ENCODE assay signal across 30 mouse cellular contexts in the genomic region with DNA sequence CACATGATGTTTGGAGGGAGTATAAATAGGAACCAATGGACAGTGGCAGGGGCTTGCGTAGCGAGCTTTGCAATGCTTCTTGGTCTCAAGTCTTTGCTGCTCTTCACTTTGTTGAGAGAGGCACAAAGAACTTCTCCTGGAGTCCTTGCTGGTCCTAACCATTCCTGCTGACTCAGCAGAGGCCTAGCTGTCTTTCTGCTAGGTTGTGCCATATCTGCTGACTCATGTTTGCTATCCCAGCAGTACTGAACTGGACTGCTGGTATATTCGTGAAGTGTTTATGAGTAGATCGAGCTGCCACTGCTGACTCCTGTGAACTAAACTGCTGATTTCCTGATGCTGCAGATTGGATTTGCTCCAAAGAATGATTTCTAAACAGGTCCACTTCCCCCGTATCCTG. TPM values are rescaled to one million over a fixed set of nuclear protein-coding genes. Genes with fewer than 3 reads are reported as not detected.
DNase-seq lines count a peak whose midpoint lies in the region; ATAC-seq and TF ChIP-seq lines count a peak whose summit lies in the region.
"Had no signal": no experiment of that assay in that cellular context is flagged by ENCODE, and none has a peak within 500 bp of the region (broad histone marks: within the 10 kb centered on the region; RNA-seq: fewer than 3 reads in every experiment).

No protein-coding gene starts in this region.

- H3K4me1 ChIP-seq in lung, embryonic 14.5 days (ENCODE audit: insufficient read depth) = no peaks in the 10 kb centered on the region
- H3K4me1 ChIP-seq in G1E (ENCODE audit: insufficient read depth, low read depth, low read length) = peaks cover 56% of the 10 kb centered on the region
- H3K4me1 ChIP-seq in midbrain, postnatal 0 days (ENCODE audit: insufficient read depth, low read length) = no peaks in the 10 kb centered on the region
- H3K4me1 ChIP-seq: embryonic facial prominence, embryonic 12.5 days; heart, embryonic 10.5 days; limb, embryonic 13.5 days; lung, embryonic 15.5 days; neural tube, embryonic 13.5 days had no signal

- no peak overlapping the region for H3K9ac ChIP-seq in lung, embryonic 14.5 days
- no peak overlapping the region for H3K9ac ChIP-seq in midbrain, postnatal 0 days (replicated peaks; ENCODE audit: low read length, poor library complexity, severe bottlenecking)
- H3K9ac ChIP-seq: embryonic facial prominence, embryonic 12.5 days; hindbrain, embryonic 13.5 days; limb, embryonic 13.5 days; liver, embryonic 14.5 days; lung, embryonic 15.5 days; neural tube, embryonic 13.5 days had no signal

- 58% methylated on average over 5 of the region's 5 CpGs for WGBS in lung, embryonic 14.5 days
- WGBS in midbrain, postnatal 0 days = 72% methylated on average over 5 of the region's 5 CpGs

- H3K4me2 ChIP-seq in lung, embryonic 14.5 days = no peak overlapping the region
- H3K4me2 ChIP-seq in midbrain, postnatal 0 days (ENCODE audit: low read depth, low read length, poor library complexity, severe bottlenecking) = no peak overlapping the region
- H3K4me2 ChIP-seq: embryonic facial prominence, embryonic 12.5 days; hindbrain, embryonic 13.5 days; limb, embryonic 13.5 days; lung, embryonic 15.5 days; neural tube, embryonic 13.5 days had no signal

- DNase-seq in adrenal gland, adult 2 months = peak; percentile 2
- no peak for DNase-seq in adrenal gland, adult 18-20 months (ENCODE audit: low spot score in 2 of 2)
- DNase-seq in lung, embryonic 14.5 days = peak; percentile 37
- DNase-seq in lung, postnatal 10 days = no peak
- DNase-seq in G1E (ENCODE audit: low spot score) = no peak
- DNase-seq in midbrain, postnatal 0 days (ENCODE audit: low spot score) = peak; percentile 17
- DNase-seq in frontal cortex, postnatal 25 days (ENCODE audit: low spot score in 2 of 2) = no peak
- DNase-seq: adrenal gland, postnatal 25 days; cerebellum, adult 11 months; cerebellum, postnatal 10 days; gastrocnemius, postnatal 10 days; kidney, adult 18-20 months; layer of hippocampus, adult 9-11 months; retina, postnatal 1 day; right cerebral cortex, postnatal 25 days; spleen, adult 18-20 months; thymus, postnatal 14 days had no signal

- no peak for TF ChIP-seq CTCF in lung, embryonic 14.5 days (IDR thresholded peaks at IDR 0.05; ENCODE audit: low read depth)
- no peak for TF ChIP-seq CTCF in G1E (IDR thresholded peaks at IDR 0.05; ENCODE audit: low read depth, low read length)
- TF ChIP-seq CTCF in midbrain, postnatal 0 days (IDR thresholded peaks at IDR 0.05) = no peak

- no peaks in the 10 kb centered on the region for H3K9me3 ChIP-seq in lung, embryonic 14.5 days (ENCODE audit: low read depth, low read length)
- no peaks in the 10 kb centered on the region for H3K9me3 ChIP-seq in G1E (replicated peaks)
- no peaks in the 10 kb centered on the region for H3K9me3 ChIP-seq in midbrain, postnatal 0 days (ENCODE audit: low read length)
- H3K9me3 ChIP-seq: embryonic facial prominence, embryonic 12.5 days; heart, embryonic 10.5 days; hindbrain, embryonic 13.5 days; limb, embryonic 13.5 days; lung, embryonic 15.5 days; neural tube, embryonic 13.5 days had no signal

- no peaks in the 10 kb centered on the region for H3K27me3 ChIP-seq in lung, embryonic 14.5 days (ENCODE audit: insufficient read depth, low read length)
- H3K27me3 ChIP-seq in G1E (ENCODE audit: insufficient read depth, low read length) = no peaks in the 10 kb centered on the region
- no peaks in the 10 kb centered on the region for H3K27me3 ChIP-seq in midbrain, postnatal 0 days (ENCODE audit: insufficient read depth, low read length)
- H3K27me3 ChIP-seq: embryonic facial prominence, embryonic 12.5 days; limb, embryonic 13.5 days; lung, embryonic 15.5 days had no signal

- no peaks in the 10 kb centered on the region for H3K36me3 ChIP-seq in lung, embryonic 14.5 days (ENCODE audit: insufficient read depth)
- peaks cover 21% of the 10 kb centered on the region for H3K36me3 ChIP-seq in G1E (replicated peaks)
- peaks cover 19% of the 10 kb centered on the region; the same call in 1 of the 2 replicates for H3K36me3 ChIP-seq in midbrain, postnatal 0 days (ENCODE audit: insufficient read depth, low read length)
- H3K36me3 ChIP-seq: heart, embryonic 10.5 days; lung, embryonic 15.5 days had no signal

- no peak for ATAC-seq in lung, embryonic 14.5 days (ENCODE audit: insufficient read depth)
- 0 out of 2 replicates have a peak, but pooled peaks have one; percentile 47 for ATAC-seq in G1E (ENCODE audit: extremely low read depth, insufficient number of reproducible peaks, low FRiP score, poor library complexity, severe bottlenecking)
- no peak for ATAC-seq in midbrain, postnatal 0 days (ENCODE audit: low FRiP score)
- ATAC-seq: CD4-positive, CD25-positive, alpha-beta regulatory T cell, adult 4 months; inflammation-experienced regulatory T-cells, adult 6 months had no signal

- no peak overlapping the region for H3K4me3 ChIP-seq in lung, embryonic 14.5 days (ENCODE audit: low read depth, low read length)
- no peak overlapping the region for H3K4me3 ChIP-seq in G1E (ENCODE audit: low read depth, low read length)
- H3K4me3 ChIP-seq in midbrain, postnatal 0 days (ENCODE audit: low read depth, low read length) = no peak overlapping the region
- H3K4me3 ChIP-seq: embryonic facial prominence, embryonic 12.5 days; erythroblast, embryonic 14.5 days; heart, embryonic 10.5 days; hindbrain, embryonic 13.5 days; limb, embryonic 13.5 days; lung, embryonic 15.5 days; myocyte; neural tube, embryonic 13.5 days had no signal

- H3K27ac ChIP-seq in lung, embryonic 14.5 days (ENCODE audit: low read depth) = no peak overlapping the region
- 0 out of 2 replicates have a peak overlapping the region, but pooled peaks have one; percentile 47 for H3K27ac ChIP-seq in midbrain, postnatal 0 days (ENCODE audit: low read depth, low read length)
- H3K27ac ChIP-seq: embryonic facial prominence, embryonic 12.5 days; heart, embryonic 10.5 days; hindbrain, embryonic 13.5 days; kidney, postnatal 0 days; limb, embryonic 13.5 days; liver, embryonic 14.5 days; lung, embryonic 15.5 days; macrophage; neural tube, embryonic 13.5 days had no signal

RNA-seq across cellular contexts. Expression of a gene that starts 23.7 kb away (rescaled TPM):
- total RNA-seq in adrenal gland, adult 2 months (2021) = 1 to 10 TPM; 4.6 to 7.1 TPM
- polyA plus RNA-seq in adrenal gland, adult 2 months (2012; rRNA removed) = 2.9 TPM in 2 replicates
- 1 to 10 TPM; 6.0 to 6.8 TPM for total RNA-seq in adrenal gland, adult 18-20 months (2021)
- 0.99 and 1.0 TPM in 2 replicates for polyA plus RNA-seq in lung, embryonic 14.5 days (2014; fragmentation: Nextera tagmentation; extraction: Ambion mirVana)
- total RNA-seq in G1E (2014; fragmentation: Nextera tagmentation) (41.8 and 42.0 TPM in 2 replicates), G1E (2017) (43.1 and 48.5 TPM in 2 replicates)
- 2.8 and 2.9 TPM in 2 replicates for polyA plus RNA-seq in G1E (2012)
- total RNA-seq in midbrain, postnatal 0 days (2014; rRNA removed) = 155 and 183 TPM in 2 replicates
- polyA plus RNA-seq in midbrain, postnatal 0 days (2015; fragmentation: Nextera tagmentation; extraction: Ambion mirVana) = 24.2 and 28.8 TPM in 2 replicates
- polyA plus RNA-seq: CD4-positive, CD25-positive, alpha-beta regulatory T cell, adult 4 months; erythroblast, embryonic 14.5 days; inflammation-experienced regulatory T-cells, adult 6 months; macrophage; myocyte had no signal

RNA-seq across cellular contexts. Expression of a gene that starts 37.8 kb away (rescaled TPM):
- 1 to 10 TPM in 1 of 2 experiments, under 1 TPM in 1; 0.75 to 3.1 TPM for total RNA-seq in adrenal gland, adult 2 months (2021)
- 0.94 and 2.3 TPM in 2 replicates for polyA plus RNA-seq in adrenal gland, adult 2 months (2012; rRNA removed)
- total RNA-seq in adrenal gland, adult 18-20 months (2021) = 1 to 10 TPM; 1.4 to 1.9 TPM
- 2.2 and 3.9 TPM in 2 replicates for polyA plus RNA-seq in lung, embryonic 14.5 days (2014; fragmentation: Nextera tagmentation; extraction: Ambion mirVana)
- 110 and 124 TPM in 2 replicates for total RNA-seq in G1E (2014; fragmentation: Nextera tagmentation)
- total RNA-seq in G1E (2017) = 41.3 and 45.6 TPM in 2 replicates
- polyA plus RNA-seq in G1E (2012) = 19.7 and 22.8 TPM in 2 replicates
- total RNA-seq in midbrain, postnatal 0 days (2014; rRNA removed) = 85.2 and 88.5 TPM in 2 replicates
- 66.4 and 68.9 TPM in 2 replicates for polyA plus RNA-seq in midbrain, postnatal 0 days (2015; fragmentation: Nextera tagmentation; extraction: Ambion mirVana)
- polyA plus RNA-seq: myocyte had no signal

Comparison
In these comparisons a context has a peak if more than half of its experiments do, and no peak if none do; other contexts are left out.
1. DNase-seq: peak in adrenal gland, adult 2 months (single experiment), lung, embryonic 14.5 days (single experiment) and midbrain, postnatal 0 days (single experiment); none in adrenal gland, adult 18-20 months (0 of 2), lung, postnatal 10 days (single experiment), G1E (single experiment) and frontal cortex, postnatal 25 days (0 of 2).
2. RNA of a gene that starts 23.7 kb away (total RNA-seq): 155 to 183 TPM in midbrain, postnatal 0 days and 41.8 to 48.5 TPM in G1E; 4.6 to 7.1 TPM in adrenal gland, adult 2 months and 6.0 to 6.8 TPM in adrenal gland, adult 18-20 months; every median in the first group is over 4 times any median in the second.
3. RNA of a gene that starts 37.8 kb away (total RNA-seq): 41.3 to 124 TPM in G1E and 85.2 to 88.5 TPM in midbrain, postnatal 0 days; 0.75 to 3.1 TPM in adrenal gland, adult 2 months and 1.4 to 1.9 TPM in adrenal gland, adult 18-20 months; every median in the first group is over 10 times any median in the second.